Mouse (Mus musculus) heart, embryonic 11.5 days (tissue): ENCODE data around the gene Gstp1. TPM values are rescaled to one million over a fixed set of nuclear protein-coding genes. Genes with fewer than 3 reads are reported as not detected.
A peak's percentile ranks its signal among the peaks of the same experiment; 100 is the strongest.

Source experiments
- ATAC-seq: fragments of 200-750 bp; cut with Nextera tagmentation; replicated peaks from 2 replicates; pipeline ENCODE4 v1.8.0; 2017; ENCODE audit warnings: moderate library complexity; ENCODE audit not compliant: insufficient number of reproducible peaks, low FRiP score, low TSS enrichment
- H3K27ac ChIP-seq: fragments of 300-500 bp; sonication (generic); 2 replicates; pipeline ENCODE4 v1.5.1; 2014; ENCODE audit warnings: mild to moderate bottlenecking, low read depth, low read length
- H3K27me3 ChIP-seq: fragments of 300-500 bp; sonication (generic); 2 replicates; pipeline ENCODE4 v1.6.1; 2014; ENCODE audit warnings: mild to moderate bottlenecking, low read length, mixed read lengths; ENCODE audit not compliant: control insufficient read depth, insufficient read depth
- H3K36me3 ChIP-seq: fragments of 300-500 bp; sonication (generic); 2 replicates; pipeline ENCODE4 v1.6.1; 2014; ENCODE audit warnings: mild to moderate bottlenecking, low read length, moderate library complexity, mixed read lengths; ENCODE audit not compliant: control insufficient read depth, insufficient read depth
- H3K4me1 ChIP-seq: fragments of 300-500 bp; sonication (generic); 2 replicates; pipeline ENCODE4 v1.6.1; 2014; ENCODE audit warnings: low read length; ENCODE audit not compliant: control insufficient read depth, insufficient read depth
- H3K4me2 ChIP-seq: fragments of 300-500 bp; sonication (generic); 2 replicates; pipeline ENCODE4 v1.6.1; 2014; ENCODE audit warnings: mild to moderate bottlenecking, moderate library complexity
- H3K4me3 ChIP-seq: fragments of 300-500 bp; sonication (generic); 2 replicates; pipeline ENCODE4 v1.5.1; 2014; ENCODE audit warnings: low read depth, low read length
- H3K9ac ChIP-seq: fragments of 300-500 bp; sonication (generic); 2 replicates; pipeline ENCODE4 v1.6.1; 2014; ENCODE audit warnings: mild to moderate bottlenecking, low read depth, low read length, moderate library complexity
- H3K9me3 ChIP-seq: fragments of 300-500 bp; sonication (generic); replicated peaks from 2 replicates; pipeline ENCODE4 v1.6.1; 2016; ENCODE audit warnings: low read length; ENCODE audit not compliant: control insufficient read depth
- WGBS: fragments of 180-500 bp; shearing (Covaris S2); extraction: QIAGEN DNeasy Blood & Tissue Kit; methylation state at CpG from one replicate; pipeline ENCODE4 v1.1.7; 2014; ENCODE audit not compliant: insufficient replicate concordance; 5-methylcytosine and 5-hydroxymethylcytosine counted together
- polyA plus RNA-seq: library from polyadenylated mRNA; unstranded; fragments of >200 nt; fragmentation: Nextera tagmentation; extraction: Ambion mirVana; gene quantifications from 2 replicates; pipeline ENCODE4 v1.2.1, GENCODE M21; 2014

Gene Gstp1
- 359 and 387 TPM in 2 replicates for polyA plus RNA-seq

DNA sequence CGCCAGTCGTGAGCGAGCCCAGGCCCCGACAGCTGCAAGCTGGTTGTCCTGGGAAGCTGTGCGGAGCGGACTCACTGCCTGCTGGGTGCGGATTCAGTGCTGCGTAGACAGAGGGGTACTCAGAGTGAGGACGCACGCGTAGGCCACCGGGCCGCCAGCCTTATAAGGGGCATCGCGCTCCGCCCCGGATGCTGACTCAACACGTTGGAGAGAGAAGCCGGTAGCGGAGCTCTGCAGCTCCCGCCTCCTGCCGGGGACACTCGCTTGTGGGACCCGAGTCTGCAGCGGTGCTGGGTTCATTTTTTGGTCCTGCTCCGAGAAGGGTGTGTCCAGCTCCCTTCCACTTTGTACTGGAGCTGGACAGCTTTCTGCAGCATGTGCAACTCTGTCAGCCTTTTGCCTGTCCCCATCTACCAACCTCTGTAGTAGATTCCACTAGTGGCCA lies at the start of gene Gstp1:
Gene Gstp1, minus strand, starts transcription at position 198 of the 445 bp plus-strand sequence.
- H3K36me3 ChIP-seq = no peaks in the 10 kb centered on the region
- H3K9me3 ChIP-seq = no peaks in the 10 kb centered on the region
- peak within 1 kb of the TSS; percentile 77 for H3K4me3 ChIP-seq
- H3K27me3 ChIP-seq = no peaks in the 10 kb centered on the region
- peak within 1 kb of the TSS; percentile 94 for H3K9ac ChIP-seq
- ATAC-seq = peak; percentile 85
- WGBS = under 1% methylated on average over 26 of the region's 26 CpGs
- peaks cover 8% of the 10 kb centered on the region; the same call in 1 of the 2 replicates for H3K4me1 ChIP-seq
- H3K27ac ChIP-seq = peak within 1 kb of the TSS; percentile 82
- peak within 1 kb of the TSS; percentile 84 for H3K4me2 ChIP-seq

DNA sequence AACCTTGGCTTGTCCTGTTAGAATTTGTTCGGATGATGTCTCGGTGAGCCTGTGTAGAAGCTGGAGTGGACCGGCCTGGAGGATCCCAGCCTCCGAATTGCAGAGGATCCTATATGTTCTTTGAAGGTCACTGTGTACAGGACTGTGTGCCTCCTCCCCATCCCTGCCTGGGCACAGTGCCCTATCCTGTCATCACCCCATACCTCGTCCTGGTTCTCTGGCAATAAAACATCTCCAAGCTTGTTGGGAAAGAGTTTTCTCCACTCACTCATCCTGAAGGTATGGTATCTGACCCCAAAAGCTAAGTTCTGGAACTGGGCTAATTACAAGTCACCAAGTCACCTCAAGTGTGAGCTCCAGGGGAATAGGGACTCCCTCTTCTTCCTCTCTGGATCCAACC lies 49.3 kb upstream of the Gstp1 start:
- no peaks in the 10 kb centered on the region for H3K36me3 ChIP-seq
- no peak overlapping the region for H3K4me3 ChIP-seq
- no peaks in the 10 kb centered on the region for H3K4me1 ChIP-seq
- no peak overlapping the region for H3K27ac ChIP-seq
- WGBS = 85% methylated on average over 5 of the region's 5 CpGs
- no peaks in the 10 kb centered on the region for H3K9me3 ChIP-seq
- no peak for ATAC-seq
- H3K27me3 ChIP-seq = peaks cover 16% of the 10 kb centered on the region
- H3K9ac ChIP-seq = no peak overlapping the region
- no peak overlapping the region for H3K4me2 ChIP-seq

DNA sequence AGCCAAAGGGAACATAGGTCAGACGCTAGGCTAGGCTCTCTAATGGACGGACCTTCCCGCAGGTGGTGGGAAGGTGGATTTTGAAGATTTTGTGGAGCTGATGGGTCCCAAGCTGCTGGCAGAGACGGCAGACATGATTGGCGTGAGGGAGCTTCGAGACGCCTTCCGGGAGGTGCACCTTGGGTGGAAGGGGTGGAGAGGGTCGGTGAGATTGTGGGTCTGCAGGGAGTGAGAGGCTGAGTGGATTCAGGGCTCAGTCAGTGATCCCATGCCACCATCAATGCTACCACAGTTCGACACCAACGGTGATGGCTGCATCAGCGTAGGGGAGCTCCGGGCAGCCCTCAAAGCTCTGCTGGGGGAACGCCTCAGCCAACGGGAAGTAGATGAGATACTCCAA lies 48.4 kb upstream of the Gstp1 start:
- Histone ChIP-seq H3K27me3 (peaks cover 18% of the 10 kb centered on the region), H3K4me3 (no peak overlapping the region), H3K4me1 (no peaks in the 10 kb centered on the region), H3K27ac (no peak overlapping the region), H3K36me3 (no peaks in the 10 kb centered on the region), H3K9me3 (no peaks in the 10 kb centered on the region), H3K9ac (no peak overlapping the region), H3K4me2 (no peak overlapping the region)
- ATAC-seq = no peak
- 87% methylated on average over 15 of the region's 15 CpGs for WGBS

DNA sequence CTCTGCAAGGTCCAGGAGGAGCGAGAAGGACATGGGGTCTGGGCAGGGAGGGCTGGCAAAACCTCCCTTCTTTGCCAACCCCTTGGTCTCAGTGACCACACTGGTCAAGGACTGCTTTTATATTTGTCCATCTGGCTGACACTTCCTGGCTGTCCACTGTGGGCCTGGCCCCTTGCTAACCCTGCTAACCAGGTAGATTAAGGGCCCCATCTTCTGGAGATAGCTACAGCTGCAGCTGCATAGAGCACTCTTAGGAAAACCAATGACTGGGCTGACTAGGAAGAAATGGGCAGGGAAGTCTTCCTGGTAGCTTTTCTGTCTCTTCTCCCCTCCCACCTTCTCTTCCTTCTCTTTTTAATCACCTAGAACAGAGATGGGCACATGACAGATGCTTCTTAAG lies 47.2 kb upstream of the Gstp1 start:
- H3K27me3 ChIP-seq = peaks cover 18% of the 10 kb centered on the region
- 82% methylated on average over 1 of the region's 1 CpGs for WGBS
- no peak overlapping the region for H3K4me2 ChIP-seq
- ATAC-seq = no peak
- H3K27ac ChIP-seq = no peak overlapping the region
- no peaks in the 10 kb centered on the region for H3K36me3 ChIP-seq
- H3K4me1 ChIP-seq = no peaks in the 10 kb centered on the region
- no peaks in the 10 kb centered on the region for H3K9me3 ChIP-seq
- H3K9ac ChIP-seq = no peak overlapping the region
- no peak overlapping the region for H3K4me3 ChIP-seq

DNA sequence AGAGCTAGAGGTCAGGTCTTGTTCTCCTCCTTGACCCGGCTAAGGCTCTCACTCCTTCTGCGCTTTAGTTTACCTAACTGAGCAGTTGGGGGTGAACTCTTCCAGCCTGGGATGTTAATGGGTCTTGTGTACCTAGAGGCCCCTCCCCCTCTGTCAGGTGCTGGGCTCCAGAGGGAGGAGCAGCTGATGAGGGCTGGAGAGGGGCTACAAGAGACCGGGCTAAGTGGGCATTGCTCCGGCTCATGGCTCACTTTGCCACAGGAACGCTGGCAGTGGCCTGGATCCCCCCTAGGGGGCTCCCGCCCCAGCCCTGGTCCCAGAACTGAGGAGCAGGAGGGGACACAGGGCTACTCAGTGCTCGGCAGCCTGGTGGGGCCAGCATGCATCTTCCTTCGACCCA lies 46.0 kb upstream of the Gstp1 start:
- Histone ChIP-seq H3K27ac (no peak overlapping the region), H3K9ac (no peak overlapping the region), H3K4me2 (no peak overlapping the region), H3K4me3 (no peak overlapping the region), H3K9me3 (no peaks in the 10 kb centered on the region), H3K4me1 (no peaks in the 10 kb centered on the region), H3K36me3 (no peaks in the 10 kb centered on the region), H3K27me3 (peaks cover 14% of the 10 kb centered on the region; the same call in 1 of the 2 replicates)
- ATAC-seq = no peak
- 34% methylated on average over 8 of the region's 8 CpGs for WGBS

DNA sequence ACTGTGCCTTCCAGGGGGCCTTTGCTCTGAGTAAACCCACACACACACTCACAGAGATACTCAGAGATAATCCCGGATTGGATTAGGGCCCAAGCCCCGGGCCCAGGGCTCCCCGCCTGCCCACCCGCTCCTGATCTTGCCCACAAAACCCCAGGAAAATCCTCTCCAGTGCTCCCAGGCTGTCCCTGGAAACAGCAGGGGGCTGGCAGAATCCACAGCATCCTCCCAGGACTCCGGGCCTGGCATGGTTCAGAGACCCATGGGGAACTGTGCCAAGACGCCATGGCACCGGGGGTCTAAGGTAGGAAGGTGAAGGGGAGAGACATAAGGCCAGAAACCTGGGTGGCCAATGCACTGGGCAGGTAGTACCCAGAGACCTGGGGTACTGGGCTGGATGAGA lies 45.5 kb upstream of the Gstp1 start:
- no peaks in the 10 kb centered on the region for H3K9me3 ChIP-seq
- H3K36me3 ChIP-seq = no peaks in the 10 kb centered on the region
- WGBS = 60% methylated on average over 7 of the region's 7 CpGs
- peaks cover 13% of the 10 kb centered on the region; the same call in 1 of the 2 replicates for H3K27me3 ChIP-seq
- H3K4me3 ChIP-seq = no peak overlapping the region
- H3K9ac ChIP-seq = no peak overlapping the region
- ATAC-seq = no peak
- no peak overlapping the region for H3K27ac ChIP-seq
- no peaks in the 10 kb centered on the region for H3K4me1 ChIP-seq
- H3K4me2 ChIP-seq = no peak overlapping the region

DNA sequence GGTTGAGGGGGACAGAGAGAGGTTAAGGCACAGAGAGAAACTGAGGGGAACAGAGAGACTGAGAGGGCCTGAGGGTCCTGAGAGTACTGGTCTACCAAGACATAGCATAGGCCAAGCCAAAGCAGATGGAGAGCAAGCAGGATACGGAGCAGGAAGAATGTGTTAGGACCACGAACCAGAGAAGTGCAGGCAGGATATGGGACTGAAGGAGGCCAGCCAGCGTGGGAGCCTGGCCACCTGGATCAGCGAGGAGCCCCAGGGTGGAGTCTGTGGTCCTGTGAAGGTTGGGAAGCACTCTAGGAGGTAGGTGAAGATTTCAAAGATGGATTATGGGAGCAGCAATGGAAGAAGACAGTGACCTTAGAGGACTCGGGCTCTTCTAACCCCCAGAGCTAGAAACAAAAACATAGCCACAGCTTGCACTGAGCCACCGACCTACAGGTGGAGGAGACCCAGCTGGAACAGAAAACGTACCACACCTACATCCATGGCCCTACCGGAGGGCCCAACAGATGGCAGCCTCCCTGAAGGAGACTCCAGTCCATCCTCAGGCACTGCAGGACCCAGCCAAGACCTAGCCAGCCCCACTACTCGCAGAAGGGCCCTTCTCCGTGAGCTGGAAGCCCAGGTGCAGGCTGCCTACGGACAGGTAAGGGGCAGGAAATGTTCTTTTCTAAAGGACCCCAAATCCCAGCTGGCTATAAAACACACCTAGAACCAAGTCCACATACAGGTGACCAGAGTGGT lies 44.6 kb upstream of the Gstp1 start:
- ATAC-seq = no peak
- 72% methylated on average over 11 of the region's 11 CpGs for WGBS

DNA sequence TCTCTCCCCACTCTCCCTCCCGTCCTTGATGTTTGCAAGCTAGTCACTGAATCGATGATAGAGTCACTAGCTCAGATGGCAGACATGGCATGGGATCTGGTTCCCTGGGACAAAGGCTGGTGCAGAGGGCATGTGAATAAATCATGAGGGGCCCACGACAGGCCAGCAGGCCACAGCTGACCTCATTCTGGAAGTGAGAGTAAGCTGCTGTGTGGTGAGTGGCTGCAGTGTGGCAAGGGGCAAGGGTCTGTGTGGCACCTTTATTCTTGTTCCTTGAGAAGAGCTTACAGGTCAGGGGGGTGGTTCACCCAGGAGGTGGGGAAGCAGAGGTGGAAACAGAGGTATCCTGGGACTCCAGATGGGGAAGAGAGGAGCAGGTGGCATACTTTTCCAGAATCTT lies 43.6 kb upstream of the Gstp1 start, which contains the start of gene Cabp2:
Gene Cabp2, plus strand, starts transcription at position 185 of the 400 bp plus-strand sequence.
- 72% methylated on average over 3 of the region's 3 CpGs for whole genome bisulfite sequencing
- Histone ChIP-seq H3K27me3 (peaks cover 11% of the 10 kb centered on the region; the same call in 1 of the 2 replicates), H3K27ac (no peak within 1 kb of the TSS)

More for the DNA sequence above, 44.6 kb upstream of the Gstp1 start:
- Histone ChIP-seq H3K27ac (no peak overlapping the region), H3K36me3 (no peaks in the 10 kb centered on the region), H3K9ac (no peak overlapping the region), H3K4me2 (no peak overlapping the region), H3K9me3 (no peaks in the 10 kb centered on the region), H3K4me3 (no peak overlapping the region), H3K4me1 (no peaks in the 10 kb centered on the region), H3K27me3 (peaks cover 11% of the 10 kb centered on the region; the same call in 1 of the 2 replicates)

More for the DNA sequence above, 43.6 kb upstream of the Gstp1 start, which contains the start of gene Cabp2:
- Histone ChIP-seq H3K4me1 (no peaks in the 10 kb centered on the region), H3K9ac (no peak within 1 kb of the TSS), H3K4me3 (no peak within 1 kb of the TSS), H3K9me3 (no peaks in the 10 kb centered on the region), H3K4me2 (no peak within 1 kb of the TSS), H3K36me3 (no peaks in the 10 kb centered on the region)
- ATAC-seq = no peak
